Mouse (Mus musculus) C2C12 (cell line): ENCODE measurements around the gene Camta1. TPM values are rescaled to one million over a fixed set of nuclear protein-coding genes. Genes with fewer than 3 reads are reported as not detected.

Source experiments
- H3K27me3 ChIP-seq: one replicate; pipeline ENCODE4 v1.6.1; 2011; ENCODE audit not compliant: control insufficient read depth, insufficient read depth, insufficient read length
- H3K36me3 ChIP-seq: one replicate; pipeline ENCODE4 v1.6.1; 2011; ENCODE audit not compliant: control insufficient read depth, insufficient read depth
- H3K4me3 ChIP-seq: one replicate; pipeline ENCODE4 v1.5.1; 2011; ENCODE audit warnings: mild to moderate bottlenecking, control low read depth; ENCODE audit not compliant: poor library complexity, insufficient read depth, severe bottlenecking
- H3K79me2 ChIP-seq: one replicate; pipeline ENCODE4 v1.6.1; 2011; ENCODE audit not compliant: control insufficient read depth, insufficient read depth
- H3K79me3 ChIP-seq: one replicate; pipeline ENCODE4 v1.6.1; 2011; ENCODE audit warnings: low read depth, control low read depth
- H3ac ChIP-seq: one replicate; pipeline ENCODE3; 2011; ENCODE audit warnings: low read depth; ENCODE audit not compliant: control insufficient read depth, insufficient read length
- CEBPB ChIP-seq: IDR thresholded peaks from one replicate; pipeline ENCODE4 v1.6.1; 2011; ENCODE audit warnings: low read depth, mild to moderate bottlenecking, control low read depth, moderate library complexity
- CTCF ChIP-seq: IDR thresholded peaks from one replicate; pipeline ENCODE4 v1.5.1; 2011; ENCODE audit not compliant: control insufficient read depth, insufficient read depth, insufficient read length
- FOSL1 ChIP-seq: IDR thresholded peaks from one replicate; pipeline ENCODE4 v1.8.0; 2011; ENCODE audit warnings: mild to moderate bottlenecking, low read length; ENCODE audit not compliant: poor library complexity, insufficient read depth, severe bottlenecking
- MAX ChIP-seq: IDR thresholded peaks from one replicate; pipeline ENCODE4 v1.6.1; 2011; ENCODE audit warnings: mild to moderate bottlenecking, control low read depth
- MYOD1 ChIP-seq: IDR thresholded peaks from one replicate; pipeline ENCODE4 v1.6.1; 2011; ENCODE audit warnings: low read depth; ENCODE audit not compliant: control insufficient read depth, insufficient read length
- MYOG ChIP-seq: IDR thresholded peaks from one replicate; pipeline ENCODE4 v1.6.1; 2011; ENCODE audit not compliant: control insufficient read depth, insufficient read length; ENCODE audit errors: extremely low read depth
- USF1 ChIP-seq: IDR thresholded peaks from one replicate; pipeline ENCODE4 v1.6.1; 2011; ENCODE audit warnings: low read depth, mild to moderate bottlenecking, control low read depth, moderate library complexity
- polyA plus RNA-seq: library from polyadenylated mRNA; unstranded; fragments of >200 nt; fragmentation: generic; extraction: Trizol; gene quantifications from one replicate; pipeline ENCODE4 v1.2.1, GENCODE M21; 2012; ENCODE audit warnings: missing spikeins

The Camta1 gene
- polyA plus RNA-seq, 1 experiment: 21.7 TPM

DNA sequence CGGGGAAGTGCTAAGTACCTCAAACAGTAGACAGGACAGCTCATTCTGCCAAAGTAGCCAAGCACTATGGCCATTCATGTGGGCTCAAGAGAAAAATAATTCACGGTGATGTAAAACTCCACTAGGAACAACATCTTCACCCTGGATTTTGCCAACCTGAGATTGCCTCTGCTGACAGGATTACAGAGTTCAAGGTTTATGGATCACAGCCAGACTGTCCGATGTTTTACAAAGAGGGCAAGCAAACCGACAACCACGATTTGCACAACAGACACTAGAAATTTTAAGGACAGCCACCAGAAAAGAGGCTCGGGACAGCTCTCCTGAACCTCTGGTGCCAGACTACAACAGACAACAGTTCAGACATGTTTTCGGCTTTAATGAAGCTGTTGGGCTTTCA lies 86.2 kb downstream of the Camta1 start:
- H3ac ChIP-seq: no peak overlapping the region
- no peaks in the 10 kb centered on the region for H3K27me3 ChIP-seq
- TF ChIP-seq USF1: no peak
- H3K36me3 ChIP-seq: no peaks in the 10 kb centered on the region
- no peaks in the 10 kb centered on the region for H3K79me3 ChIP-seq
- no peak overlapping the region for H3K4me3 ChIP-seq
- no peaks in the 10 kb centered on the region for H3K79me2 ChIP-seq

DNA sequence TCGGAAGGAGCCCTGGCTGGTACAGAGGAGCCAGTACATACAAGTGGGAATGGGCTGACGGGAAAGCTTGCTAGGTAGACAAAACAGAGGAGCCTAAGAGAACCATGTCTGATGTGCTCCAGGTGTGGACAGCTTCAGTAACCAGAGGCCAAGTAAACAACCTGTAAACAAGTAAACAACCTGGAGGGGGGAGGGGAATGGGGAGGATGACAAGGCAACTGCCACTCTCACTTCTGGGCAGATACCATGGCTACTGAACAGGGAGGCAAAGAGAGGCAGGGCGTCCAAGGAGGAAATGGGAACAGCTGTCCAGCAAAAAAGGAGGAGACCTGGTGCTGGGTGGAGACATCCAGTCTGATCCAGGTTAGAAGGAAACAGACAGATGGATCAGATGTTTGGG lies 88.0 kb downstream of the Camta1 start:
- Histone ChIP-seq H3K27me3 (no peaks in the 10 kb centered on the region), H3K4me3 (no peak overlapping the region), H3ac (no peak overlapping the region), H3K79me3 (no peaks in the 10 kb centered on the region), H3K79me2 (no peaks in the 10 kb centered on the region), H3K36me3 (no peaks in the 10 kb centered on the region)
- no peak for TF ChIP-seq MYOG
- TF ChIP-seq MAX: no peak
- no peak for TF ChIP-seq CTCF
- TF ChIP-seq MYOD1: no peak
- TF ChIP-seq USF1: no peak

DNA sequence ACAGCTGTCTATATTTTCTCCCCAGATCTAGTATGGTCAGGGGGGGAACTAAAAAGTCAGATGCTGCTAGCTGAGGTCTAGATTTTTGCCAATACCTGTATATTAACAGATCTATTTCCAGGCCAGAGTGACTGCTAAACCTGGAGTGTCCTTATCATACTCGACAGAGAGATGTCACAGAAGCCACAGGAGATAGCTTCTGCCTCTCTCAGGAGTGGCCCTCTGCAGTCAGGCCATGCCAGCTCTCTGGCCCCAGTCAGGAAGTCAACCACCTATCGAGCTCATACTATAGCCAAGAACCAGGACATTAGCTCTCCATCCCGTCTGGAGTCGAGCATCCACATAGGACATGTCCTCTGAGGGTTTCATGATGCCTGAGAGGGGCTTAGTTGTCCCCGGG lies 88.7 kb downstream of the Camta1 start:
- Histone ChIP-seq H3K79me3 (no peaks in the 10 kb centered on the region), H3K79me2 (no peaks in the 10 kb centered on the region), H3K27me3 (no peaks in the 10 kb centered on the region), H3ac (no peak overlapping the region), H3K4me3 (no peak overlapping the region), H3K36me3 (no peaks in the 10 kb centered on the region)
- TF ChIP-seq CTCF (no peak), MYOD1 (no peak), USF1 (no peak), FOSL1 (no peak), CEBPB (no peak), MYOG (no peak), MAX (no peak)

DNA sequence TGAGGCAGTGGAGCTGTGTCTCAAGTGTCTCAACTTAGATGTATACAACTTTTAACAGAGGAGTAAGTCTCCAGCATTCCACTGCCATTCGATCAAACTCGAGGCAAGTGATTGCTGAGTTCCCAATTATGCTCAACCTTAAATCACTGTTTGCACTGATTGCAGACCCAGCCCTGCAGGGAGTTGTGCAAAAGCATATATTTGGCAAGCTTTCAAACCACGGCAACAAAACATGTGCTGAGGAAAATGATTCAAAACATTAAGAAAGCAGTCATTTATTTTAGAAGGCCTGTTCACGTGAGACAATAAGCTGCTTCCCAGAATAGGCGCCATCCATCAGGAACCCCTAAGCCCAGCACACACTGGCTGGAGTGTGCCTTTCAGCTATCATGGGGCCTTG lies 91.0 kb downstream of the Camta1 start:
- Histone ChIP-seq H3ac (no peak overlapping the region), H3K4me3 (no peak overlapping the region), H3K79me3 (no peaks in the 10 kb centered on the region), H3K27me3 (no peaks in the 10 kb centered on the region), H3K79me2 (no peaks in the 10 kb centered on the region), H3K36me3 (no peaks in the 10 kb centered on the region)
- TF ChIP-seq MYOG (no peak), CEBPB (no peak), USF1 (no peak), FOSL1 (no peak), MYOD1 (no peak), CTCF (no peak), MAX (no peak)

DNA sequence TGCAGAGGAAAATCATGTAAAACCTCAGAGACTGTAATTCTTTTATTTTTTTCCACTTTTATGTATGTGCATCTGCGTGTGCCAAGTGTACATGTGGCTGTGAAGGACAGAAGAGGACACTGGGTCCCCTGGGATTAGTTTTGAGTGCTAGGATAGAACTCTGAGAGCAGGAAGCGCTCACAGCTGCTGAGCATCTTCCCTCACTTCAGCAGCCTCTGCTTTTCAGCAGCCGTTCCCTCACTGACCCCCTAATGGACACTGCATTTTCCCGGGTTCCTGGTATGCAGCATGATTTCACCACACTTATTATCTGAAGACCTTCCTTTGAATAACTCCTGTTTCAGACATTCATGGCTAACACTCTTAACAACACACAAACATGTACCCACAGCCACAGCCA lies 93.9 kb downstream of the Camta1 start:
- no peak overlapping the region for H3ac ChIP-seq
- no peaks in the 10 kb centered on the region for H3K36me3 ChIP-seq
- TF ChIP-seq MYOG: no peak
- TF ChIP-seq FOSL1: no peak
- TF ChIP-seq MYOD1: no peak
- TF ChIP-seq CTCF: no peak
- TF ChIP-seq MAX: no peak
- no peak for TF ChIP-seq USF1
- TF ChIP-seq CEBPB: no peak
- no peak overlapping the region for H3K4me3 ChIP-seq
- H3K27me3 ChIP-seq: no peaks in the 10 kb centered on the region
- no peaks in the 10 kb centered on the region for H3K79me3 ChIP-seq
- no peaks in the 10 kb centered on the region for H3K79me2 ChIP-seq

DNA sequence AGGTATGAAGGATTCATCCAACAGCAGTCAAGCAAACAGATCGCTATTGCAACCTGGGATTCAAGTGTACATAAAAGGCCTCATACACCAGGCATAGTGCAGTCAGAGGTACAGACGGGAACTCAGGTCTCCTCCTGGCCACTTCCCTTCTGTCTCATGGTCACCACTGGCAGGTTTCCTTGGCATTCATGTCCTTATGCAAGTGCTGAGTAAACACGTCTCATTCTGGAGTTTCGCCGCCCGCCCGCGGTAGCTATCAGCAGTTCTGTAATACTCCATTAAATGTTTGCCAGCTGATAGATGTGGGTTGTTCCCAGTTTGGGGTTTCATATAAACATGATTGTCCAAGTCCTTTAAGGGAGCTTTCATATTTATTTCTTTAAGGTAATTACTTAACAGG lies 94.3 kb downstream of the Camta1 start:
- no peaks in the 10 kb centered on the region for H3K27me3 ChIP-seq
- H3K4me3 ChIP-seq: no peak overlapping the region
- TF ChIP-seq USF1 (no peak), CEBPB (no peak)
- H3K79me2 ChIP-seq: no peaks in the 10 kb centered on the region
- H3K36me3 ChIP-seq: no peaks in the 10 kb centered on the region
- no peaks in the 10 kb centered on the region for H3K79me3 ChIP-seq
- H3ac ChIP-seq: no peak overlapping the region

DNA sequence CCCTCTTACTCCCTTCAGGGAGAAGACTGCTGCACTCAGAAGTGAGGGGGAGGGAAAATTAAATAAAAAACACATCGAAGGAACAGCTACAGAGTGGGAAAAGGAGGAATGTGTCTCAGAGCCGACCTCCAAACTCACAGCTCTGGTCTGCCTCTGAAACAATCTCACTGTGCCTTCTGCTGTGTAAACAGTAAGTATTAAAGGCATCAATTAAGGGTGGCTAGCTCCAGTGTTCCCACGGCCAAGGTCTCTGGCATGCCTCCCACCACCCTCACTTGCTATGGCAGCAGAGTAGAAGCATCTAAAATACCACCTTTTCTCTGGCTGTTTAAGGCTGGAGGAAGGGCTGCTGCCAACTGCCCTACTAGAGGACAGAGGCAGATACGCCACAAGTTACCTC lies 96.3 kb downstream of the Camta1 start:
- no peak for TF ChIP-seq CEBPB
- no peak for TF ChIP-seq MYOD1
- TF ChIP-seq FOSL1: no peak
- TF ChIP-seq CTCF: no peak
- no peak for TF ChIP-seq MYOG
- TF ChIP-seq MAX: no peak
- no peak for TF ChIP-seq USF1
- no peak overlapping the region for H3K4me3 ChIP-seq
- H3K79me3 ChIP-seq: no peaks in the 10 kb centered on the region
- no peaks in the 10 kb centered on the region for H3K27me3 ChIP-seq
- no peaks in the 10 kb centered on the region for H3K79me2 ChIP-seq
- no peak overlapping the region for H3ac ChIP-seq
- H3K36me3 ChIP-seq: no peaks in the 10 kb centered on the region
